Mouse (Mus musculus) limb, embryonic 10.5 days (tissue): ENCODE results near the gene Exoc3l2. TPM values are rescaled to one million over a fixed set of nuclear protein-coding genes. Genes with fewer than 3 reads are reported as not detected.

Source experiments
- DNase-seq: peaks from one replicate; pipeline ENCODE4 v3.0.0-alpha.2; 2017; ENCODE audit warnings: low spot score
- H3K27ac ChIP-seq: fragments of 300-500 bp; sonication (generic); 2 replicates; pipeline ENCODE4 v1.5.1; 2016; ENCODE audit warnings: mild to moderate bottlenecking
- H3K27me3 ChIP-seq: fragments of 300-500 bp; sonication (generic); 2 replicates; pipeline ENCODE4 v1.6.1; 2016; ENCODE audit warnings: low read depth, mild to moderate bottlenecking; ENCODE audit not compliant: poor library complexity, severe bottlenecking
- H3K36me3 ChIP-seq: fragments of 300-500 bp; sonication (generic); 2 replicates; pipeline ENCODE4 v1.6.1; 2016; ENCODE audit warnings: mild to moderate bottlenecking, moderate library complexity
- H3K4me1 ChIP-seq: fragments of 300-500 bp; sonication (generic); 2 replicates; pipeline ENCODE4 v1.6.1; 2016
- H3K4me3 ChIP-seq: fragments of 300-500 bp; sonication (generic); 2 replicates; pipeline ENCODE4 v1.5.1; 2016; ENCODE audit warnings: mild to moderate bottlenecking, moderate library complexity
- H3K9me3 ChIP-seq: fragments of 300-500 bp; sonication (generic); replicated peaks from 2 replicates; pipeline ENCODE4 v1.6.1; 2016; ENCODE audit warnings: mild to moderate bottlenecking
- WGBS: fragments of 180-500 bp; shearing (Covaris S2); methylation state at CpG from one replicate; pipeline ENCODE4 v1.1.7; 2016; 5-methylcytosine and 5-hydroxymethylcytosine counted together
- polyA plus RNA-seq: library from polyadenylated mRNA; unstranded; fragments of >200 nt; fragmentation: Nextera tagmentation; extraction: Ambion mirVana; gene quantifications from 2 replicates; pipeline ENCODE4 v1.2.1, GENCODE M21; 2016

Exoc3l2 gene
- polyA plus RNA-seq, 1 experiment from 2014 or later, result 1.2 TPM

- H3K36me3 ChIP-seq, result peaks cover 97% of the 10 kb centered on the region
- no peaks in the 10 kb centered on the region for H3K4me1 ChIP-seq
- no peak overlapping the region for H3K27ac ChIP-seq
- H3K27me3 ChIP-seq, result no peaks in the 10 kb centered on the region
- no peak for DNase-seq
- 97% methylated on average over 2 of the region's 2 CpGs for WGBS
- H3K4me3 ChIP-seq, result no peak overlapping the region
- no peaks in the 10 kb centered on the region for H3K9me3 ChIP-seq
Measured at GRCm38 (mm10) chr7:19436276-19436675, 26.9 kb upstream of the Exoc3l2 start.

GRCm38 (mm10) chr7:19437048-19437447 is 26.1 kb upstream of the Exoc3l2 start:
- DNase-seq, result no peak
- 80% methylated on average over 9 of the region's 9 CpGs for WGBS
- Histone ChIP-seq H3K4me1 (no peaks in the 10 kb centered on the region), H3K27me3 (no peaks in the 10 kb centered on the region), H3K36me3 (peaks cover 97% of the 10 kb centered on the region), H3K4me3 (no peak overlapping the region), H3K27ac (no peak overlapping the region), H3K9me3 (no peaks in the 10 kb centered on the region)

- WGBS, result 89% methylated on average over 9 of the region's 9 CpGs
- no peaks in the 10 kb centered on the region for H3K4me1 ChIP-seq
- H3K27ac ChIP-seq, result no peak overlapping the region
- DNase-seq, result no peak
- peaks cover 92% of the 10 kb centered on the region for H3K36me3 ChIP-seq
- no peaks in the 10 kb centered on the region for H3K27me3 ChIP-seq
- H3K4me3 ChIP-seq, result no peak overlapping the region
- no peaks in the 10 kb centered on the region for H3K9me3 ChIP-seq
Measured at GRCm38 (mm10) chr7:19441448-19442091, 21.6 kb upstream of the Exoc3l2 start.

- WGBS, result 41% methylated on average over 3 of the region's 3 CpGs
- peak; percentile 87 for DNase-seq
- H3K36me3 ChIP-seq, result peaks cover 92% of the 10 kb centered on the region
- H3K9me3 ChIP-seq, result no peaks in the 10 kb centered on the region
- H3K27ac ChIP-seq, result no peak overlapping the region
- H3K4me1 ChIP-seq, result no peaks in the 10 kb centered on the region
- H3K4me3 ChIP-seq, result no peak overlapping the region
- H3K27me3 ChIP-seq, result no peaks in the 10 kb centered on the region
Measured at GRCm38 (mm10) chr7:19443344-19443743, 19.8 kb upstream of the Exoc3l2 start.

GRCm38 (mm10) chr7:19444801-19445200 is 18.3 kb upstream of the Exoc3l2 start:
- no peak overlapping the region for H3K27ac ChIP-seq
- WGBS, result 85% methylated on average over 12 of the region's 12 CpGs
- H3K4me3 ChIP-seq, result no peak overlapping the region
- H3K9me3 ChIP-seq, result no peaks in the 10 kb centered on the region
- peaks cover 95% of the 10 kb centered on the region for H3K36me3 ChIP-seq
- H3K4me1 ChIP-seq, result no peaks in the 10 kb centered on the region
- H3K27me3 ChIP-seq, result no peaks in the 10 kb centered on the region
- no peak for DNase-seq

GRCm38 (mm10) chr7:19447689-19448088 is 15.4 kb upstream of the Exoc3l2 start:
- peaks cover 95% of the 10 kb centered on the region for H3K36me3 ChIP-seq
- DNase-seq, result no peak
- H3K4me3 ChIP-seq, result no peak overlapping the region
- H3K4me1 ChIP-seq, result no peaks in the 10 kb centered on the region
- H3K9me3 ChIP-seq, result no peaks in the 10 kb centered on the region
- no peaks in the 10 kb centered on the region for H3K27me3 ChIP-seq
- WGBS, result 92% methylated on average over 16 of the region's 16 CpGs
- H3K27ac ChIP-seq, result no peak overlapping the region

GRCm38 (mm10) chr7:19449165-19449564 is 14.0 kb upstream of the Exoc3l2 start:
- 94% methylated on average over 12 of the region's 12 CpGs for WGBS
- no peaks in the 10 kb centered on the region for H3K9me3 ChIP-seq

GRCm38 (mm10) chr7:19455186-19455585 is 7.9 kb upstream of the Exoc3l2 start:
- no peaks in the 10 kb centered on the region for H3K27me3 ChIP-seq
- peaks cover 61% of the 10 kb centered on the region for H3K36me3 ChIP-seq
- H3K9me3 ChIP-seq, result no peaks in the 10 kb centered on the region
- no peak for DNase-seq
- no peak overlapping the region for H3K4me3 ChIP-seq
- no peak overlapping the region for H3K27ac ChIP-seq
- WGBS, result 91% methylated on average over 4 of the region's 4 CpGs
- H3K4me1 ChIP-seq, result peaks cover 22% of the 10 kb centered on the region

More at GRCm38 (mm10) chr7:19449165-19449564, 14.0 kb upstream of the Exoc3l2 start:
- Histone ChIP-seq H3K27me3 (no peaks in the 10 kb centered on the region), H3K36me3 (peaks cover 91% of the 10 kb centered on the region), H3K4me1 (no peaks in the 10 kb centered on the region), H3K4me3 (no peak overlapping the region), H3K27ac (no peak overlapping the region)
- DNase-seq, result no peak

GRCm38 (mm10) chr7:19455819-19456495 is 7.2 kb upstream of the Exoc3l2 start:
- Histone ChIP-seq H3K36me3 (peaks cover 53% of the 10 kb centered on the region), H3K27me3 (no peaks in the 10 kb centered on the region), H3K4me3 (no peak overlapping the region), H3K4me1 (peaks cover 22% of the 10 kb centered on the region), H3K27ac (no peak overlapping the region), H3K9me3 (no peaks in the 10 kb centered on the region)
- WGBS, result 88% methylated on average over 11 of the region's 11 CpGs
- no peak for DNase-seq

- DNase-seq, result no peak
- Histone ChIP-seq H3K9me3 (no peaks in the 10 kb centered on the region), H3K27me3 (no peaks in the 10 kb centered on the region), H3K4me3 (peak overlapping the region; percentile 92), H3K36me3 (peaks cover 47% of the 10 kb centered on the region), H3K27ac (no peak overlapping the region), H3K4me1 (peaks cover 22% of the 10 kb centered on the region)
- 94% methylated on average over 7 of the region's 7 CpGs for WGBS
Measured at GRCm38 (mm10) chr7:19456628-19457027, 6.5 kb upstream of the Exoc3l2 start.

- peaks cover 38% of the 10 kb centered on the region for H3K36me3 ChIP-seq
- peak overlapping the region; percentile 92 for H3K4me3 ChIP-seq
- no peak for DNase-seq
- H3K4me1 ChIP-seq, result peaks cover 25% of the 10 kb centered on the region
- H3K27ac ChIP-seq, result peak overlapping the region; percentile 89
- no peaks in the 10 kb centered on the region for H3K9me3 ChIP-seq
- H3K27me3 ChIP-seq, result no peaks in the 10 kb centered on the region
- WGBS, result 10% methylated on average over 14 of the region's 14 CpGs
Measured at GRCm38 (mm10) chr7:19457414-19458071, 5.6 kb upstream of the Exoc3l2 start.

- Histone ChIP-seq H3K9me3 (no peaks in the 10 kb centered on the region), H3K27me3 (no peaks in the 10 kb centered on the region), H3K4me3 (peak overlapping the region; percentile 92), H3K27ac (peak overlapping the region; percentile 89), H3K4me1 (peaks cover 31% of the 10 kb centered on the region), H3K36me3 (peaks cover 36% of the 10 kb centered on the region)
- peak; percentile 81 for DNase-seq
- under 1% methylated on average over 29 of the region's 31 CpGs for WGBS
Measured at GRCm38 (mm10) chr7:19458072-19458486, 5.1 kb upstream of the Exoc3l2 start.

- DNase-seq, result peak; percentile 93
- H3K9me3 ChIP-seq, result no peaks in the 10 kb centered on the region
- peak within 1 kb of the TSS; percentile 92 for H3K4me3 ChIP-seq
- H3K27me3 ChIP-seq, result no peaks in the 10 kb centered on the region
- H3K36me3 ChIP-seq, result peaks cover 30% of the 10 kb centered on the region
- WGBS, result under 1% methylated on average over 28 of the region's 42 CpGs
- peaks cover 36% of the 10 kb centered on the region for H3K4me1 ChIP-seq
- H3K27ac ChIP-seq, result peak within 1 kb of the TSS; percentile 89
Measured at GRCm38 (mm10) chr7:19458591-19459111, 4.5 kb upstream of the Exoc3l2 start, which contains the start of gene Mark4. TSS of gene Mark4 (minus strand) at chr7:19458821.
